Mouse (Mus musculus) E14TG2a.4 (cell line): ENCODE measurements around the gene Nars2.

Source experiments
- CTCF ChIP-seq: conservative IDR thresholded peaks from 2 replicates; pipeline ENCODE4 v1.5.1; 2014; ENCODE audit warnings: low read length
- NANOG ChIP-seq: IDR thresholded peaks from 2 replicates; pipeline ENCODE4 v1.6.1; 2014; ENCODE audit warnings: borderline replicate concordance, low read length, mixed read lengths
- POU5F1 ChIP-seq: IDR thresholded peaks from 2 replicates; pipeline ENCODE4 v1.6.1; 2014; ENCODE audit warnings: low read length, borderline replicate concordance

DNA sequence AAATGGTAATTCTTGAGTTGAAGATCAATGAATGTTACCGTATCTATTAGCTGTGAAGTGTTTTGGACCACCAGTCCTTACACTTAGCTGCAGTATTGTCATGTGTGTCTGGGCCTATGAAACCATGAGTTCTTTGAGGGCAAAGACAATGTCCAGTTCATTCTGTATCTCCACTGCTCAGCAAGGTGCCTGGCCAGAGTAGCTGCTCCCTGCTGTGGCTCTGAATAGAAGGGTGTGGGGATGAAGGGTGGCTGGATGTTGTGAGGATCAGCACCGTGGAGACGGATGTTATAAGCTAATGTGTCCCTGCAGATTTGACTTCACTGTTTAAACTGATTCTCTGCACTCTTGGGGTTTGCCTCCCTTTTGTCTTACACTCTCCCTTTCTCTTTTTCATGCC, 45.9 kb upstream of the Nars2 start:
- TF ChIP-seq CTCF (no peak), POU5F1 (no peak), NANOG (peak; percentile 79)
